Mouse (Mus musculus): ENCODE results near the gene Nol4l.

DNA sequence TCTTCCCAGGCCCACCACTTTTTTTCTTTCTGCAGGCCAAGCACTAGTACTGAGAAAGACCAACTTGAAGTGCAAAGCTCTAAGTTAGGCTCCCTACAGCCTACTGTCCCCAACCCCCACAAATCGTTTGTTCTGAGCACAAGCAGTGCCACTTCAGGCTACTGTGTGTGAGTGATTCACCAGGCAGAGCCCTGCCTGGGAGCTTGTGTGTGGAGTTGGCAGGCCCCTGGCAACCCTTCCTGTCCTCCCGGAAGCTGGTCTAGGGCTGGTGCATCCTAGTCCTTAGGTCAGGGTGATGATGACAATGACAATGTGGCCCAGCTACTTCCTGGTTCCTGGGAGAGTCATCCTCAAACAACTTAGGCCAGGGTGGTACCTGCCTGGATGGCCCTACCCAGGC, 101.3 kb downstream of the Nol4l start:
- TF ChIP-seq GATA1 (IDR thresholded peaks at IDR 0.05; ENCODE audit: borderline replicate concordance, low read length) (no peak), FLI1 (IDR thresholded peaks at IDR 0.05; ENCODE audit: low read length) (no peak)

All from megakaryocyte, embryonic 14.5 days (primary cell).